Mouse (Mus musculus) brain, embryonic 14.5 days (tissue): ENCODE measurements around the gene Lgi1.

ENCODE experiments used
- CTCF ChIP-seq: fragments of 200-500 bp; IDR thresholded peaks from 2 replicates; pipeline ENCODE4 v1.5.1; 2012; ENCODE audit warnings: inconsistent platforms, mild to moderate bottlenecking, moderate library complexity, borderline replicate concordance; ENCODE audit not compliant: insufficient read depth, insufficient read length; ENCODE audit errors: extremely low read depth
- POLR2A ChIP-seq: fragments of 200-500 bp; IDR thresholded peaks from 2 replicates; pipeline ENCODE4 v1.6.1; 2012; ENCODE audit warnings: mild to moderate bottlenecking, inconsistent platforms, borderline replicate concordance; ENCODE audit not compliant: poor library complexity, insufficient read depth, insufficient read length, severe bottlenecking; ENCODE audit errors: extremely low read depth

DNA sequence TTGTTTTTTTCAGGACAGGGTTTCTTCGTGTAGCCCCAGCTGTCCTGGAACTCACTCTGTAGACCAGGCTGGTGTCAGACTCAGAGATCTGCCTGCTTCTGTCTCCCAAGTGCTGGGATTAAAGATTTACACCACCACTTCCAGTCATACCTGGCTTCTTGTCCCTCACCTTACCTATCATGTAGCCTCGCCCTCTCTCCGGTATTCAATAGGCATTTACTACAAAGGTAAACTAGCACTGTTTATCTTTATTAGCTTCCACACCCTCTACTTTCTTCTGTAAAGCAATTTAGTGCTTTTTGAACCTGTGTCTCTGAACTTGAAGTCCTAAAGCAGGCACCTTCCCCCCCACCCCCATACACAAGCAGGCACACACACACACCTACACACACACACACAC is 87.4 kb downstream of the Lgi1 start:
- no peak for TF ChIP-seq CTCF
- no peak for TF ChIP-seq POLR2A
